Mouse (Mus musculus): Measurements from ENCODE around the gene Dusp22.

Dusp22 gene

DNA sequence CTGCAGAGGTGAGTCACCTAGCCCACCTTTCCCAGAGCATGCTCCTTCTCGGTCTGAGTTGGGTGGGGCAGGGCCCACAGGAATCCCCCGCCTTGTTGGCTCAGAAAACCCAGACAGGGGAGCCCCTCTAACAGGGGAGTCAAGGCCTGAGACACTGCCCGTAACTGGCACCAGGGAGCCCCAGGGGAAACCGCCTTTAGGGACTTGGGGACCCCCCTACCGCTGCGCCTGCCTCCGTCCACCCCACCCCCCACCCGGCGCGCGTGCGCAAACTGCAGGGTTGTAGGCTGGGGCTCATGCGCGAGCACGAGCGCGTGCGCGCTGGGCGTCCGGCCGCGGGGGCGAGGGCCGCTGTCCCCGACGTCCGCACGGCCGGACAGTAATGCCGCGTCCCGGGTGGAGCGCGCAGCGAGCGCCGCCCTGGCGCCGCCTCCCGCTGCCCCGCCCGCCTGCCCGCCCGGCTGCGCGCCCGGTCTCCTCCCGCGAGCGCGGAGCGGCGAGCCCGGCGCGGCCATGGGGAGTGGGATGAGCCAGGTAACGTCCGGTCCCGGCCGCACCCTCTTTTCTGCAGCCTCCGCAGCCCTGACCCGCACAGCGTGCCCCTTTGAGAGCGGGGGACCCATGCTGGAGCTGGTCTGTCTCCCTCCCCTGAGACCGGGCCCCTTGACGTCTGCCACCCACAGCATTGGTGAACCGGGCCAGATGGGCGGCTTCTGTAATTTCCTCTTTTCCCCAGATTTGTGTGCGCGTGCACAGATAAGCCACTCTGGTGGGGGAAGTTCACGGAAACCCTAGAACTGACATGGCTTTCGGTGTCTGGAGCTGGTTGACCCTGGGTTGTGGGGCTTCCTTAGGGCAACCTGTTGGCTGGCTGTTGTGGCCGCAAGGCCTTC, at the start of gene Dusp22:
Gene Dusp22 (plus strand): TSS at position 387 of the 893 bp plus-strand sequence.
- peak; percentile 55 for DNase-seq (ENCODE audit: low read depth, low spot score)

DNA sequence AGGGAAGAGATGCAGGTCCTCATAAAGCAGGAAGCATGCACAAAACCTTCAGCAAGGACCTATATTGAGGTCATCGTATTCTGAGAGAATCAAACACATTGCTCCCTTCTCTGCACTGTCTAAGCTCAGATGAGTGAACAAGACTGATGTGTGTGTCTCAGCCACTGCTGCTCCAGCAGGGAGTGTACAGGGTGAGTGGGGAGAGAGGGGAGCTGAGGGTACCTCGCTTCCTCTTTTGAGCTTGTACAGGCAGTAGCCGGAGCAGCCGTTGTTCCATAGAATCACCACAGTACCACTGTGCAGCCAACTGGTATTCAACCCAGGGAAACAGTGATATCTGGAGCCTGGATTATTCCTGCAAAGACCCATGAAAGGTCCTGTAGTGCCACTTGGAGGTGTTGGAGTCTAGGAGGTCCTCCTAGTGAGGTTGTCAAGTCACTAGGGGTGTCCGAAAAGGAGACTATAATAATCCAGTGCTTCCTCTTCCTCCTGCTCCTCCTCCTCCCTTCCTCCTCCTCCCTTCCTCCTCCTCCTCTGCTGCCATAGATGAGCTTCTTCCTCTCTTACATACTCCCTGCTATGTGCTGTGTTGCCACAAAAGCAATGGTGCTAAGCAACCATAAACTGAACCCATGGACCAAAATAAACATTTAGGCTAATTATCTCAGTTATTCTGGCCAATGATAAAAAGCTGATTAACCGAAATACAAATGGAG, 47.6 kb upstream of the Dusp22 start:
- no peak for DNase-seq (ENCODE audit: low read depth, low spot score)

DNA sequence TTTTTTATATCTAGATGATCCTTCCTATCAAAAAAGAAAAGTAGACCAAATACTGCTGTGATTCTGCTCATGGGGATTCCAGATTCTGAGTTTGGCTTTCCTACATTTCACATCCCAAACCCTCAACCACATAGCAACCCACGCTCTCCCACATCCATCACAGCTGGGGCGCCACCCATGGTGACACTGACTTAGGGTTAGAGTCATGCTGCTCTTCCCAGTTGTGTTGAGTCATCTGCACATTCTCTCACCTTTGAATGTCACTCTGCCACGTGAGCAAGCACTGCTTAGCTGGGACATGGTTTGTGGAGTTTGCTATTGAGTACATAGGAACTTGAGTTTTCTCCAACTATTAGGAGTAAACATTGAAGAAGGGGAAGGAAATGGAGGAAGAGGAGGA, 40.1 kb upstream of the Dusp22 start:
- DNase-seq (ENCODE audit: low read depth, low spot score), result no peak

DNA sequence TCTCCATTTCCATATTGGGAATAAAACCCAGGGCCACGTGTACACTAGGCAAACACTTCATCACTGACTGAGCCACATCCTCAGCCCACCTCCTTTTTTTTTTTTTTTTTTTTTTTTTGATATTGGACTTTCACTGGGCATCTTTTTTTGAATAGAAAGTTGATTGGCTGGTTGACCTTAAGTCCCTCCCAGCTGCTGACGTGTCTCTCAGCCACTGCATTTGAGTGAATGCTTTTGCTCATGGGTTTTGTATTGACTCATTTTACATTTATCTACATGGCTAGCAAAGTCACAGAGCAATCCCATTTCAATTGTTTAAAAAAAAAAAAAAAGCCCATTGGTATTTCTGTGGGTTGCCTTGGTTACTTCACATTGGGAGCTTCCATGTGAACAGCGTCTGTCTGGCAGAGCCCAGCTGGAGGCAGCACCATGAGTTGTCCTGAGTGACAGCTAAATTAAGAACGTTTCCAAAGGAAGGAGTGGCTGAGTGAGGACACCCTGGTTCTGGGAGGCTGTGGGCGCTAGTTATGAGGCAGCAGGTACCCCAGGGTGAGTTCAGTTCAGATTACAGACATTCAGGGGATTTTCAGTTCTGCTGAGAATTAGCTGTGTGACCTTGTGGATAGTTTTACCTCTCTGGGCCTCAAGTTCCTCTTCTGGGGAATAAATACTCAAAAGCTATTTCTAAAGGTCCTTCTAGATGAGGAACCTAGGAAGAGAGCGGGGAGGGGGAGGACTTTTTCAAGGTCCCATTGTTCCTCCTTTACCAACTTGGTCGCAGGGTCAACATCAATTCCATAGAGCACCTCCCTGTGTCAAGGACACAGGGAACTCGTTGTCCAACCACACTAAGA, 31.4 kb upstream of the Dusp22 start:
- DNase-seq (ENCODE audit: low read depth, low spot score), result no peak

DNA sequence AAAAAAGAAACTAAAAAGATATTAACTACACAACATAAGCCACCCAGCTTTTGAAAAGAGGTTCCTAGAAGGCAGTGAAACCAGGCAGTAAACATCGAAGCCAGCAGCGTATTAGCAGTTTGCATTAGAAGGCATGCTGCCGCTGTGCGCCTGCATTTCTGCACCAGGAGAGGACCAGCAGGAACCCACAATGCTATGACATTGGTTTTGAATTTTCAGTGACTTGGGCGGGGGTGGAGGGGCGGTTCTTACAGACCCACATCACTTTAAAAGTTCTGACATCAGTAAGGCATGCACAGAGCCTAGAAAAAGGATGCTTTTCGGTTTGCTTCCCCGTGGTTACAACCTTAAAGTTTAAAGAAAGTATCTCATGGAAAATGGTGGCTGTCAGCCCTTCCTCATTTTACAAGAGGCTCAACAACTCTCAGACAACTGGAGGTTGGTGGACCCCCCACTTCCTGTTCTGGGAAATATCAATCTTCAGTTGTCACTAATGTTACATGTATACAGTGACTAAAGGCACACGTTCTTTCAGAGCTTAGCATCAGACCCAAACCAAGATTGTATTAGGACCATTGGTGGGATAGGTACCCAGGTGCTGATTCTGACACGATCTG, 29.9 kb upstream of the Dusp22 start:
- DNase-seq (ENCODE audit: low read depth, low spot score), result no peak

DNA sequence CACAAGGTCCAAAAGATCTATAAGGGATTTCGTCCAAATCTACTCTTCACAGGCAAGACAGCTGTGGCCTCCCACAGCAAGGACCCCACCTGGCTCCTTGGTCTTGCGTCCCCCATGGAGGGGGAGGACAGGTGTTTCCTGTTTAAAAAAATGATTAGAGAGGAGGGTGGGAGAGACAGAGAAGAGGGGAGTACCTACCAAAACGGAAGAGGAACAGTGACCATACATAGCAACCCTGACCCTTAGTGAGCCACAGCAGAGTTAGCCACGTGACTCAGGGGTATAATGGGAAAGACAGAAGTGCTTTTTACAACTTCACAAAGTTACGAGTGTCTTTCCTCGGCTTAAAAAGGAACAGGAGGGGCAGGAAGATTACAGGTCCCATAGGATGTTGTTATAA, 26.8 kb upstream of the Dusp22 start:
- no peak for DNase-seq (ENCODE audit: low read depth, low spot score)

GRCm38 (mm10) chr13:30636453-30636852, 23.3 kb upstream of the Dusp22 start:
- DNase-seq (ENCODE audit: low read depth, low spot score), result no peak

DNA sequence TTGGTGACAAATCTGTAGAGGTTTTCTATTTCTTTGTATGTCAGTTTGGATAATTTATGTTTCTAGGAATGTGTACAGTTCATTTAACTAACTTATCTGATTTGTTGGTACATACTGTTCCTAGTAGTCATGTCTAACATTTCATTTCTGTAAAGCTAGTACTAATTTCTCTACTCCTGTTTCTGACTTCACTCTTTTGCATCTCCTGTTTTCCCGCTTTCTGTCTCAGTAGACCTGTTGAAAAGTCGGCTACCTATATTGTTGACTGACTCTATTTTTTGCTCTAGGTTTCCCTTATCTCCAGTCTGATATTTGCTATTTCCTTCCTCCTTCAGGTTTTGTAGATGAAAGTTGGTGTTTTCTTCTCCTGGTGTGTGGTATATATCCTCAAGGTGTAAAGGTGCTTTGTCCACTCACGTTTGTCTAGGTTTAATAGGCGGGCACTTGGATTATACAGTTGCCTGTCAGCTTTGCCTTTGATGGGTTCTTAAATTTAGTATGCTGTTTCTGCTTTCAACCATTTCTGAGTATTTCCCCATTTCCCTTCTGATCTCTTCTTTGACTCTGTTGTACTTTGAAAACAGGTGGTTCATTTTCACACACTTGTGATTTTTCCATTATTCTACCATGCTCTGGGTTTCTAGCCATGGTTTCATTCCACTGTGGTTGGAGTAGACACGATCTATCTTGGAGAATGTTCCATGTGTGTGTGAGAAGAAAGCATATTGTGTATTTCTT, 21.3 kb upstream of the Dusp22 start:
- DNase-seq (ENCODE audit: low read depth, low spot score), result no peak

GRCm38 (mm10) chr13:30642053-30642452, 17.7 kb upstream of the Dusp22 start:
- DNase-seq (ENCODE audit: low read depth, low spot score), result no peak

DNA sequence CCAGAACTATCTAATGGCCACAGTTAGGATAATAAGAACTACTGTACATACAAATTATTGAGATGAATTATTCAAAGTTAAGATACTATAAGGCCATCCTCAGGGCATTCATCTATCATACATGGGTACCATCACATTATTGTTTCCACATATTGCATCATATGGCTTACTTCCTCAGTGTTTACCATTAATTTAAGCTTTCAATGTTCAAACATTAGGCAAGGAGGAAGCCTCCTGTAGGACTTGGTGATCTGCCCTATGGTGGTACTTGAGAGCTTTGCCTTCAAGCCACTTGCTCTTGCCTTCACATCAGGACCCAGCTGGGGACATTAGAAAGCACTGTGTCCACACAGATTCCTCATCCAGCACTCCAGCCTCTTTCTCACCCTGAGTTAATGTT, 11.3 kb upstream of the Dusp22 start:
- no peak for DNase-seq (ENCODE audit: low read depth, low spot score)

DNA sequence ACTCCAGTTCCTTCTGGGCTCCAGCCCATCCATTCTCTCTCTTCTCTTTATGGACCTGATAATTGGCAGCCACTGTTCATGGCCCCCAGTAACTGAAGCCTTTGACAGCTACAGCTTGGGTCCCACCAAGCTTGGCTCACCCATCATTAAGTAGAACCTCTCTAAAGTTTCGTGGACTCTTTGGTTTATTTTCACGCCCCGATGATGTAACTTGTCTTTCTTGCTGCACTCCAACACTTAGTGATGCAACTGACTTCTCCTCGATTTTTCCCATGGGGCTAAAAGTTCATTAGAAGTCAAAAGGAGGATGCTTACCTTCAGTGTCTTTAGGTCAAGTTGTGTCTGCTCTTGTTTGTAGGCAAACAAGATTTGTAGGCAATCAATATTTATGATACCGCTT, 10.6 kb upstream of the Dusp22 start:
- DNase-seq (ENCODE audit: low read depth, low spot score), result no peak

DNA sequence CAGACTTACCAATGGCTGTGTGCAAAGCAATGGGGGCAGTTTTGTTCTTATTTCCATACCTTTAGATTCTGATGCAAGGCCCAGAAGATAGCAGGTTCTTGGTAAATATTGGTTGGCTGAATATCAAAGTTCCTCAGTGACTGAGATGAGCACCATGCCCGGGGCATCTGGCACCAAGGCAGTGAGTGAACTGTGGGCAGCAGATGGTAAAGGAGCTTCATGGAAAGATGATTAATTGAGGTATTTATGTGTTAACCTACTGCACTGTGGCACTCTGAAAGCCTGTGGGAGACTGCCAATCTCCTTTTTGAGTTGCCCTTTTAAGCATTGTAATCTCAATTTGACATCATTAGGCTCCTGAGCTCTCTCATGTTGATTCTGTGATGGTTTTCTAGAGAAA, 9.1 kb upstream of the Dusp22 start:
- no peak for DNase-seq (ENCODE audit: low read depth, low spot score)

DNA sequence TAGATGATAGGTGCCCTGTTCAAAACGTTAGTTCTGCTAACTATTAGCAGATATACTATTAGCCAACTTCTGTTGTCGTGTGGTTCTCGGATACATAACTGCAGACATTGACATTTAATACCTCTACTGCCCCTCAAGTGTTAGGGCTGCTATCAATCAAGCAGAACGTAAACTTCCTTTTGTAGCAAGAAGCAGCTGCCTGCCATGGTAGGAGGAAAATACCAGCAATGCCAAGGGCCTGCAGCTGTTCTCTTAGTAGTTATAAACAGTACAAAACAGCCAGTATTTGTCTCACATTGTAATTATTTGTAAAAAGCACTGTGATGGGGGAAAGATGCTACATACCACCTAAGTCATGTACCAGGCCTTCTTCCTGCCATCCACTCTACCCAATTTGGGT, 6.7 kb upstream of the Dusp22 start:
- DNase-seq (ENCODE audit: low read depth, low spot score), result no peak

DNA sequence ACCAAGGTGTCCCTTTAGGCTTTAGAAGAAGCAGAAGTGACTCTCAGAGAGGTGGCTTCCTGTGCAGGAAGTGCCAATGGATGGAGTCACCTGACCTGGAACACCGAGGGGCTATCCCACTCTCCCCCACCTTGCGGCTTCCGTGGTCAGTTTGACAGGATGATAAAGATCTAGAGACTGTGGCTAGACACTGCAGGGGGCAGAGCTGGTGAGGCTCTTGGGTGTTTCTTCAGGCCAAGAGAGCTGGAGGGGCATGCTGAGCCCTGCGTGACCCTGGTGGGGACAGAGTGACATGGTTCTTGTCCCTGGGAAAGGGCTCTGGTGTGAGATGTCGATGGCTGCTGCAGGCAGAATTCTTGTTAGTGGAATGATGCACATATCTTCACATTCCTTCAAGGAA, 5.3 kb upstream of the Dusp22 start:
- DNase-seq (ENCODE audit: low read depth, low spot score), result no peak

DNA sequence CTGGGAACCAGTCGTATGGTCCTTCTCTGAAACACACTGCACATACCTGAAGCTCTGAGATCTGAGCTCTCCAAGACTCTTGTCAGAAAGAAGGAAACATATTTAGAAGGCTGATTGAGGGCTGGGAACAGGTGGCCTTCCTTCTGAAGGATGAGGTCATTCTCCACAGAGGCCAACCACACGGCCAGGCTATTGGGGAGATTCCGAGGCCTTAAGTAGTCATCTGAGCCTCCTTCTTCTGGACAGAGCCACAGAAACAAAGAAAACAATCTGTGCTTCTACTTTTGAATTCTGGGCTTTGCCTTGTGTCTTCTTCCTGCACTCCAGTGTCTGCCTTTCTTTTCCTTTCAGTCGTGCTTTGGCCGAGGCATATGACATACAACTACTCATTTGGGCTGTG, 2.9 kb upstream of the Dusp22 start:
- no peak for DNase-seq (ENCODE audit: low read depth, low spot score)

GRCm38 (mm10) chr13:30657779-30658178, 2.0 kb upstream of the Dusp22 start:
- no peak for DNase-seq (ENCODE audit: low read depth, low spot score)

GRCm38 (mm10) chr13:30658201-30658996, 1.4 kb upstream of the Dusp22 start:
- DNase-seq (ENCODE audit: low read depth, low spot score), result no peak

DNA sequence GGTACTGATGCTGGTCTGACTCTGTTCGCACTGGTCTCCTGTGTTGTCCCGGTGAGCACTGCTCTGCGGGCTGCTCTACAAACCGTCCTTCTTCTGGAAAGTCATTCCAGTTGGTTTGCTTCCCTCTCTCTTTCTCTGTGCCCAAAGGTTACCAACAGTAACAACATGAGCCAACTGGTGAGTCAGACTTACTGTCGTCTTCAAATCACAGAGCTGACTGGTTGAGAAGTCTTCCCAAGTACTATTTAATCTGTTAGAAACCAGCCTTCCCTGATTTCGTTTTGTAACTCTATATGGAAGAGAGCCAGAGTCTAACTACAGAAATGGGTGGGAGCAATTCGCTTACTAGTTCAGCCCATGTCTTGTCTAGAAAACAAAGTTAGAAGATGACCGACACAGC, 5.5 kb downstream of the Dusp22 start:
- no peak for DNase-seq (ENCODE audit: low read depth, low spot score)

GRCm38 (mm10) chr13:30666537-30666936, 6.7 kb downstream of the Dusp22 start:
- DNase-seq (ENCODE audit: low read depth, low spot score), result no peak

DNA sequence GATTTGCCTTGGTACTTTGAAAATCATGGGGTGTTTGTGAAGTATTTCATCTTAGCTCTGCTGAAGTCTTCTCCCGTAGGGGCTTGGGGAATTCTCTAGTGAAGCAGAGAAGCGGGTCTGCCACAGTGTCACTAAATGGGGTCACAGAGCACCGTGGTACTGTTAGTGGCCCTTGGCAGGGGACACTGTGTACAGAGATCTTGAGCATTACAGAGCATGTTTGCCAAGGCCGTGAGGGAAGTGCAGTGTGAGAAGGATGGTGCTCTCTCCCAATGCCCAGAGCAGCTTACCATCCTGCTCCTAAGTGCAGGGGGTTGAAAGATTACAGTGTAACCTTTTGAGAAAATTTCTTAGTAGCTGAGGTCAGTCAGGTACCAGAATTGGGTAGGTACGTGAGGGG, 8.5 kb downstream of the Dusp22 start:
- no peak for DNase-seq (ENCODE audit: low read depth, low spot score)
